Mouse (Mus musculus) hindbrain, embryonic 11.5 days (tissue): Measurements from ENCODE around the gene Btc. TPM values are rescaled to one million over a fixed set of nuclear protein-coding genes. Genes with fewer than 3 reads are reported as not detected.

ENCODE experiments used
- ATAC-seq: fragments of 200-750 bp; cut with Nextera tagmentation; 2 replicates; pipeline ENCODE4 v1.8.0; 2017; ENCODE audit warnings: mild to moderate bottlenecking, moderate TSS enrichment, moderate library complexity; ENCODE audit not compliant: low FRiP score
- DNase-seq: peaks from one replicate; pipeline ENCODE4 v3.0.0-alpha.2; 2015; ENCODE audit warnings: low spot score
- H3K27ac ChIP-seq: fragments of 300-500 bp; sonication (generic); 2 replicates; pipeline ENCODE4 v1.5.1; 2014; ENCODE audit warnings: mild to moderate bottlenecking, low read depth, low read length
- H3K27me3 ChIP-seq: fragments of 300-500 bp; sonication (generic); 2 replicates; pipeline ENCODE4 v1.6.1; 2014; ENCODE audit warnings: mild to moderate bottlenecking, low read length, moderate library complexity, mixed read lengths; ENCODE audit not compliant: control insufficient read depth, insufficient read depth
- H3K36me3 ChIP-seq: fragments of 300-500 bp; sonication (generic); 2 replicates; pipeline ENCODE4 v1.6.1; 2014; ENCODE audit warnings: mild to moderate bottlenecking, low read length, moderate library complexity, mixed read lengths; ENCODE audit not compliant: control insufficient read depth, insufficient read depth
- H3K4me1 ChIP-seq: fragments of 300-500 bp; sonication (generic); replicated peaks from 2 replicates; pipeline ENCODE4 v1.6.1; 2014; ENCODE audit warnings: low read length, mixed read lengths; ENCODE audit not compliant: control insufficient read depth, insufficient read depth
- H3K4me2 ChIP-seq: fragments of 300-500 bp; sonication (generic); replicated peaks from 2 replicates; pipeline ENCODE4 v1.6.1; 2014; ENCODE audit warnings: mild to moderate bottlenecking, low read depth, low read length
- H3K4me3 ChIP-seq: fragments of 300-500 bp; sonication (generic); 2 replicates; pipeline ENCODE4 v1.5.1; 2014; ENCODE audit warnings: low read depth, low read length
- H3K9ac ChIP-seq: fragments of 300-500 bp; sonication (generic); 2 replicates; pipeline ENCODE4 v1.6.1; 2014; ENCODE audit warnings: low read depth, low read length
- H3K9me3 ChIP-seq: fragments of 300-500 bp; sonication (generic); 2 replicates; pipeline ENCODE4 v1.6.1; 2016; ENCODE audit warnings: low read length; ENCODE audit not compliant: control insufficient read depth
- WGBS: fragments of 180-500 bp; shearing (Covaris S2); extraction: QIAGEN DNeasy Blood & Tissue Kit; methylation state at CpG from one replicate; pipeline ENCODE4 v1.1.7; 2014; 5-methylcytosine and 5-hydroxymethylcytosine counted together
- polyA plus RNA-seq: library from polyadenylated mRNA; unstranded; fragments of >200 nt; fragmentation: Nextera tagmentation; extraction: Ambion mirVana; gene quantifications from 2 replicates; pipeline ENCODE4 v1.2.1, GENCODE M21; 2014

Btc gene
- polyA plus RNA-seq, 1 experiment from 2014 or later: not detected

GRCm38 (mm10) chr5:91341981-91342760 is 60.6 kb downstream of the Btc start:
- ATAC-seq (no peak), DNase-seq (no peak)
- H3K4me2 ChIP-seq: no peak overlapping the region
- H3K27me3 ChIP-seq: no peaks in the 10 kb centered on the region
- no peaks in the 10 kb centered on the region for H3K4me1 ChIP-seq
- no peaks in the 10 kb centered on the region for H3K9me3 ChIP-seq
- H3K36me3 ChIP-seq: no peaks in the 10 kb centered on the region
- WGBS: 85% methylated on average over 5 of the region's 5 CpGs
- H3K9ac ChIP-seq: no peak overlapping the region
- no peak overlapping the region for H3K27ac ChIP-seq
- no peak overlapping the region for H3K4me3 ChIP-seq

- no peak for DNase-seq
- no peak overlapping the region for H3K27ac ChIP-seq
- H3K9me3 ChIP-seq: no peaks in the 10 kb centered on the region
- no peak for ATAC-seq
- WGBS: 86% methylated on average over 4 of the region's 4 CpGs
- H3K9ac ChIP-seq: no peak overlapping the region
- H3K4me3 ChIP-seq: no peak overlapping the region
- no peaks in the 10 kb centered on the region for H3K36me3 ChIP-seq
- no peaks in the 10 kb centered on the region for H3K4me1 ChIP-seq
- no peaks in the 10 kb centered on the region for H3K27me3 ChIP-seq
- H3K4me2 ChIP-seq: no peak overlapping the region
These were observed 68.6 kb downstream of the Btc start for GRCm38 (mm10) chr5:91334227-91334626.

- Histone ChIP-seq H3K36me3 (no peaks in the 10 kb centered on the region), H3K27ac (no peak overlapping the region), H3K4me1 (no peaks in the 10 kb centered on the region), H3K4me3 (no peak overlapping the region), H3K9ac (no peak overlapping the region), H3K4me2 (no peak overlapping the region), H3K27me3 (no peaks in the 10 kb centered on the region), H3K9me3 (no peaks in the 10 kb centered on the region)
- no peak for DNase-seq
- no peak for ATAC-seq
- 69% methylated on average over 4 of the region's 4 CpGs for WGBS
These were observed 70.5 kb downstream of the Btc start for GRCm38 (mm10) chr5:91332079-91332865.

- no peak overlapping the region for H3K9ac ChIP-seq
- DNase-seq: no peak
- 82% methylated on average over 1 of the region's 1 CpGs for WGBS
These were observed 81.0 kb downstream of the Btc start for GRCm38 (mm10) chr5:91321840-91322239.

GRCm38 (mm10) chr5:91320348-91320747 is 82.4 kb downstream of the Btc start:
- 92% methylated on average over 4 of the region's 4 CpGs for WGBS
- no peak overlapping the region for H3K4me2 ChIP-seq

More at GRCm38 (mm10) chr5:91321840-91322239, 81.0 kb downstream of the Btc start:
- H3K27ac ChIP-seq: no peak overlapping the region
- no peak overlapping the region for H3K4me3 ChIP-seq
- no peaks in the 10 kb centered on the region for H3K36me3 ChIP-seq
- ATAC-seq: no peak
- H3K27me3 ChIP-seq: no peaks in the 10 kb centered on the region
- no peak overlapping the region for H3K4me2 ChIP-seq
- no peaks in the 10 kb centered on the region for H3K4me1 ChIP-seq
- no peaks in the 10 kb centered on the region for H3K9me3 ChIP-seq

GRCm38 (mm10) chr5:91313971-91314370 is 88.8 kb downstream of the Btc start:
- H3K36me3 ChIP-seq: no peaks in the 10 kb centered on the region
- no peak overlapping the region for H3K4me2 ChIP-seq
- no peaks in the 10 kb centered on the region for H3K4me1 ChIP-seq
- no peak overlapping the region for H3K4me3 ChIP-seq
- no peak overlapping the region for H3K9ac ChIP-seq
- DNase-seq (no peak), ATAC-seq (no peak)
- H3K9me3 ChIP-seq: no peaks in the 10 kb centered on the region
- H3K27ac ChIP-seq: no peak overlapping the region
- 79% methylated on average over 4 of the region's 4 CpGs for WGBS
- no peaks in the 10 kb centered on the region for H3K27me3 ChIP-seq

More at GRCm38 (mm10) chr5:91320348-91320747, 82.4 kb downstream of the Btc start:
- DNase-seq (no peak), ATAC-seq (no peak)
- Histone ChIP-seq H3K9ac (no peak overlapping the region), H3K4me1 (no peaks in the 10 kb centered on the region), H3K4me3 (no peak overlapping the region), H3K9me3 (no peaks in the 10 kb centered on the region), H3K27me3 (no peaks in the 10 kb centered on the region), H3K36me3 (no peaks in the 10 kb centered on the region), H3K27ac (no peak overlapping the region)

GRCm38 (mm10) chr5:91311767-91312166 is 91.0 kb downstream of the Btc start:
- Histone ChIP-seq H3K27me3 (no peaks in the 10 kb centered on the region), H3K9me3 (no peaks in the 10 kb centered on the region), H3K36me3 (no peaks in the 10 kb centered on the region), H3K4me3 (no peak overlapping the region), H3K27ac (no peak overlapping the region), H3K9ac (no peak overlapping the region), H3K4me2 (no peak overlapping the region), H3K4me1 (no peaks in the 10 kb centered on the region)
- ATAC-seq (no peak), DNase-seq (no peak)
- 49% methylated on average over 4 of the region's 4 CpGs for WGBS

- 87% methylated on average over 7 of the region's 7 CpGs for WGBS
- H3K9me3 ChIP-seq: no peaks in the 10 kb centered on the region
- H3K4me1 ChIP-seq: no peaks in the 10 kb centered on the region
- no peak overlapping the region for H3K27ac ChIP-seq
- H3K9ac ChIP-seq: no peak overlapping the region
- no peak for DNase-seq
- no peaks in the 10 kb centered on the region for H3K36me3 ChIP-seq
- H3K4me3 ChIP-seq: no peak overlapping the region
- H3K27me3 ChIP-seq: no peaks in the 10 kb centered on the region
- H3K4me2 ChIP-seq: no peak overlapping the region
- ATAC-seq: no peak
These were observed 94.2 kb downstream of the Btc start for GRCm38 (mm10) chr5:91308576-91308975.
